Mouse (Mus musculus) left cerebral cortex, adult 2 months (tissue): ENCODE results near the gene F11. TPM values are rescaled to one million over a fixed set of nuclear protein-coding genes. Genes with fewer than 3 reads are reported as not detected.

Experiments
- DNase-seq, 2 experiments: peaks; one replicate each; pipeline ENCODE4 v3.0.0; 2021 to 2022; ENCODE audit warnings: low spot score in 2 of 2, mixed read lengths in 1 of 2; ENCODE audit errors: extremely low spot score in 1 of 2
- H3K27ac ChIP-seq: fragments of 200-600 bp; 2 replicates; pipeline ENCODE4 v1.8.1; 2022
- H3K4me3 ChIP-seq: fragments of 200-600 bp; 2 replicates; pipeline ENCODE4 v1.8.1; 2022
- CTCF ChIP-seq: fragments of 200-600 bp; IDR thresholded peaks from 2 replicates; pipeline ENCODE4 v1.8.1; 2022; ENCODE audit warnings: antibody characterized with exemption, mild to moderate bottlenecking, moderate library complexity
- intact Hi-C: fragments of 180-260 bp; cut with DNase I; formaldehyde crosslinking; loops from one replicate; pipeline ENCODE4 v1.15.1; 2025
- long read RNA-seq, 2 experiments: library from polyadenylated mRNA; stranded (forward); transcript quantifications; one replicate each; pipeline ENCODE4 v2.0.0; 2021; ENCODE audit warnings: borderline mapping rate in 2 of 2
- total RNA-seq, 2 experiments: library from RNA; stranded (reverse); gene quantifications; 2 replicates each; pipeline ENCODE4 v1.2.3; 2021

The F11 gene
- not detected for total RNA-seq
- long read RNA-seq, experiment 1 = 0 reads
- long read RNA-seq, experiment 2 = 0 reads

GRCm38 (mm10) chr8:45261920-45262319, at the start of gene F11:
Gene F11, minus strand, starts transcription at chr8:45262031.
- intact Hi-C loops = no loop called here
- no peak within 1 kb of the TSS for H3K27ac ChIP-seq
- H3K4me3 ChIP-seq = no peak within 1 kb of the TSS
- TF ChIP-seq CTCF = no peak
- no peak for DNase-seq

GRCm38 (mm10) chr8:45310967-45311366, 49.1 kb upstream of the F11 start:
- no peak overlapping the region for H3K4me3 ChIP-seq
- intact Hi-C loops = no loop called here
- TF ChIP-seq CTCF = no peak
- H3K27ac ChIP-seq = no peak overlapping the region
- DNase-seq = no peak

GRCm38 (mm10) chr8:45308366-45308765, 46.5 kb upstream of the F11 start, which contains the start of gene Gm45753:
Gene Gm45753, minus strand, starts transcription at chr8:45308466.
- no peak for DNase-seq
- H3K4me3 ChIP-seq = no peak within 1 kb of the TSS
- TF ChIP-seq CTCF = no peak
- intact Hi-C loops = no loop called here
- no peak within 1 kb of the TSS for H3K27ac ChIP-seq

GRCm38 (mm10) chr8:45305479-45305878, 43.6 kb upstream of the F11 start:
- DNase-seq = no peak
- TF ChIP-seq CTCF = no peak
- intact Hi-C loops = no loop called here
- H3K27ac ChIP-seq = no peak overlapping the region
- no peak overlapping the region for H3K4me3 ChIP-seq

GRCm38 (mm10) chr8:45304354-45304753, 42.5 kb upstream of the F11 start:
- H3K4me3 ChIP-seq = no peak overlapping the region
- TF ChIP-seq CTCF = no peak
- no peak overlapping the region for H3K27ac ChIP-seq
- DNase-seq = no peak
- intact Hi-C loops = no loop called here

GRCm38 (mm10) chr8:45302390-45302789, 40.6 kb upstream of the F11 start:
- intact Hi-C loops = no loop called here
- Histone ChIP-seq H3K27ac (no peak overlapping the region), H3K4me3 (no peak overlapping the region)
- DNase-seq = no peak
- no peak for TF ChIP-seq CTCF

- Histone ChIP-seq H3K4me3 (no peak overlapping the region), H3K27ac (no peak overlapping the region)
- DNase-seq = no peak
- intact Hi-C loops = no loop called here
- TF ChIP-seq CTCF = no peak
Measured at GRCm38 (mm10) chr8:45295276-45295675, 33.4 kb upstream of the F11 start.

- H3K4me3 ChIP-seq = no peak within 1 kb of the TSS
- intact Hi-C loops = no loop called here
- TF ChIP-seq CTCF = no peak
- DNase-seq = no peak
- no peak within 1 kb of the TSS for H3K27ac ChIP-seq
Measured at GRCm38 (mm10) chr8:45294687-45295086, 32.9 kb upstream of the F11 start, which contains the start of gene Klkb1. Gene Klkb1, minus strand, starts transcription at chr8:45294859.

GRCm38 (mm10) chr8:45291790-45292189, 30.0 kb upstream of the F11 start:
- intact Hi-C loops = no loop called here
- Histone ChIP-seq H3K27ac (no peak overlapping the region), H3K4me3 (no peak overlapping the region)
- no peak for DNase-seq
- TF ChIP-seq CTCF = no peak

GRCm38 (mm10) chr8:45281630-45282029, 19.8 kb upstream of the F11 start:
- no peak for DNase-seq
- intact Hi-C loops = no loop called here
- no peak for TF ChIP-seq CTCF
- H3K27ac ChIP-seq = no peak overlapping the region
- no peak overlapping the region for H3K4me3 ChIP-seq

- intact Hi-C loops = no loop called here
- Histone ChIP-seq H3K27ac (no peak overlapping the region), H3K4me3 (no peak overlapping the region)
- TF ChIP-seq CTCF = no peak
- DNase-seq = no peak
Measured at GRCm38 (mm10) chr8:45277453-45277852, 15.6 kb upstream of the F11 start.

- no peak for TF ChIP-seq CTCF
- no peak overlapping the region for H3K4me3 ChIP-seq
- intact Hi-C loops = no loop called here
- DNase-seq = no peak
- H3K27ac ChIP-seq = no peak overlapping the region
Measured at GRCm38 (mm10) chr8:45274317-45274716, 12.5 kb upstream of the F11 start.

GRCm38 (mm10) chr8:45269056-45269455, 7.2 kb upstream of the F11 start:
- H3K4me3 ChIP-seq = no peak overlapping the region
- intact Hi-C loops = no loop called here
- no peak for TF ChIP-seq CTCF
- no peak for DNase-seq
- H3K27ac ChIP-seq = no peak overlapping the region

GRCm38 (mm10) chr8:45268485-45268884, 6.7 kb upstream of the F11 start:
- TF ChIP-seq CTCF = no peak
- intact Hi-C loops = no loop called here
- Histone ChIP-seq H3K4me3 (no peak overlapping the region), H3K27ac (no peak overlapping the region)
- DNase-seq = no peak
